8 mouse cellular contexts compared by ENCODE assay signal in genomic region chr17:88062860-88063580, GRCm38 (mm10). TPM values are rescaled to one million over a fixed set of nuclear protein-coding genes. Genes with fewer than 3 reads are reported as not detected.
A peak's percentile ranks its signal among the peaks of the same experiment; 100 is the strongest.
DNase-seq lines count a peak whose midpoint lies in the region; ATAC-seq and TF ChIP-seq lines count a peak whose summit lies in the region.

No protein-coding gene starts in this region.

- peaks cover 6% of the 10 kb centered on the region; the same call in 1 of the 2 replicates for H3K4me1 ChIP-seq in forebrain, postnatal 0 days (ENCODE audit: insufficient read depth)
- H3K4me1 ChIP-seq in liver, embryonic 16.5 days (ENCODE audit: control insufficient read depth, low read depth, low read length) = peaks cover 22% of the 10 kb centered on the region

- H3K9ac ChIP-seq in forebrain, postnatal 0 days = peak overlapping the region; percentile 97
- H3K9ac ChIP-seq in liver, embryonic 16.5 days (ENCODE audit: low read depth, low read length) = peak overlapping the region; percentile 98; the same call in 1 of the 2 replicates

- WGBS in forebrain, postnatal 0 days = 17% methylated on average over 8 of the region's 8 CpGs
- 42% methylated on average over 8 of the region's 8 CpGs for WGBS in liver, embryonic 16.5 days (ENCODE audit: insufficient replicate concordance)

- H3K4me2 ChIP-seq in forebrain, postnatal 0 days (ENCODE audit: low read depth) = peak overlapping the region; percentile 52
- peak overlapping the region; percentile 90 for H3K4me2 ChIP-seq in liver, embryonic 16.5 days (ENCODE audit: low read depth, low read length)

- no peaks in the 10 kb centered on the region for H3K9me3 ChIP-seq in forebrain, postnatal 0 days (ENCODE audit: low read length)
- no peaks in the 10 kb centered on the region for H3K9me3 ChIP-seq in liver, embryonic 16.5 days (replicated peaks; ENCODE audit: control insufficient read depth, low read length)

- no peak for TF ChIP-seq CTCF in forebrain, postnatal 0 days (IDR thresholded peaks at IDR 0.05; ENCODE audit: low read depth)

- peak; percentile 27 for DNase-seq in heart, adult 11 months
- no peak for DNase-seq in heart, postnatal 36 days
- peak; percentile 28 for DNase-seq in CD4-positive helper T cell, adult 2 months (ENCODE audit: low read depth, low spot score)
- peak; percentile 8 for DNase-seq in forebrain, postnatal 0 days
- DNase-seq in ovary, adult 18-20 months (ENCODE audit: low spot score) = no peak
- no peak for DNase-seq in right cerebral cortex, postnatal 25 days
- DNase-seq in cerebellum, postnatal 10 days = no peak

- ATAC-seq in forebrain, postnatal 0 days = no peak
- no peak for ATAC-seq in liver, embryonic 16.5 days (ENCODE audit: low read depth)

- no peaks in the 10 kb centered on the region for H3K36me3 ChIP-seq in forebrain, postnatal 0 days (ENCODE audit: insufficient read depth)
- H3K36me3 ChIP-seq in liver, embryonic 16.5 days (ENCODE audit: control insufficient read depth, insufficient read depth) = no peaks in the 10 kb centered on the region

- H3K4me3 ChIP-seq in forebrain, postnatal 0 days (ENCODE audit: low read depth, low read length) = peak overlapping the region; percentile 98
- H3K4me3 ChIP-seq in liver, embryonic 16.5 days (ENCODE audit: low read depth, low read length) = peak overlapping the region; percentile 29

- intact Hi-C loops in heart, postnatal 36 days (cut with DNase I) = loop anchor here (5.0 to 10.0 kb wide), 5 partner anchors 86 to 572 kb away; partner anchors contain the start of genes Foxn2, Msh2 and Msh6

- H3K27ac ChIP-seq in forebrain, postnatal 0 days (ENCODE audit: low read depth, low read length) = no peak overlapping the region
- H3K27ac ChIP-seq in liver, embryonic 16.5 days (ENCODE audit: low read length) = no peak overlapping the region

- no peaks in the 10 kb centered on the region for H3K27me3 ChIP-seq in forebrain, postnatal 0 days (ENCODE audit: insufficient read depth, low read length)
- no peaks in the 10 kb centered on the region for H3K27me3 ChIP-seq in liver, embryonic 16.5 days (ENCODE audit: control insufficient read depth, insufficient read depth, low read depth, low read length)

RNA-seq across cellular contexts. Expression of gene Fbxo11, which starts 2.1 kb away (rescaled TPM):
- 10 to 100 TPM; 34.4 to 42.4 TPM for total RNA-seq in heart, postnatal 36 days (2021)
- 56.7 and 72.8 TPM in 2 replicates for total RNA-seq in forebrain, postnatal 0 days (2014; rRNA removed)
- polyA plus RNA-seq in forebrain, postnatal 0 days (2015; fragmentation: Nextera tagmentation; extraction: Ambion mirVana) = 19.6 and 24.9 TPM in 2 replicates
- 2.6 TPM in 2 replicates for polyA plus RNA-seq in liver, embryonic 16.5 days (2015; fragmentation: Nextera tagmentation; extraction: Ambion mirVana)

Comparison
In these comparisons a context has a peak if more than half of its experiments do, and no peak if none do; other contexts are left out.
1. DNase-seq: peak in heart, adult 11 months (single experiment), CD4-positive helper T cell, adult 2 months (single experiment) and forebrain, postnatal 0 days (single experiment); none in heart, postnatal 36 days (0 of 2), ovary, adult 18-20 months (single experiment), right cerebral cortex, postnatal 25 days (single experiment) and cerebellum, postnatal 10 days (0 of 2).